Mouse (Mus musculus): ENCODE measurements around the gene Dennd1a. TPM values are rescaled to one million over a fixed set of nuclear protein-coding genes. Genes with fewer than 3 reads are reported as not detected.

Dennd1a gene
- total RNA-seq, 2 experiments from 2014 or later: 31.9 to 32.1 TPM

DNA sequence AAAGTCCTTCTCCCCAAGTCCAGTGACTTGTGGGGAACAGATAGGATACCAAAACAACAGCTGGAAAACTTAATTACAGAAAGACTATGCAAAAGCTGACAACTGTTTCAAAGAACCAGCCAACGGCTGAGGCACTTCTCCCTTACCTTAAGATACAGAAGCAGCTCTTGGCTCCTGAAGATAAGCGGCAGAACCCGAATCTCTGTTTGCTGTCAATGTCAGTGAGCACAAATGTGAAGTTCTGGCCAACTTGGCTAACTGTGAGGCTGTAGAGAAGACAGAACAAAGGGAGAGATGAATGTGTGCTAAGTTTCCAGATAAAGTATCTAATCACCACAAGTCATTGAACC is 160.8 kb downstream of the Dennd1a start:
- ATAC-seq (ENCODE audit: poor library complexity, severe bottlenecking): peak; percentile 40; the same call in 1 of the 2 replicates

DNA sequence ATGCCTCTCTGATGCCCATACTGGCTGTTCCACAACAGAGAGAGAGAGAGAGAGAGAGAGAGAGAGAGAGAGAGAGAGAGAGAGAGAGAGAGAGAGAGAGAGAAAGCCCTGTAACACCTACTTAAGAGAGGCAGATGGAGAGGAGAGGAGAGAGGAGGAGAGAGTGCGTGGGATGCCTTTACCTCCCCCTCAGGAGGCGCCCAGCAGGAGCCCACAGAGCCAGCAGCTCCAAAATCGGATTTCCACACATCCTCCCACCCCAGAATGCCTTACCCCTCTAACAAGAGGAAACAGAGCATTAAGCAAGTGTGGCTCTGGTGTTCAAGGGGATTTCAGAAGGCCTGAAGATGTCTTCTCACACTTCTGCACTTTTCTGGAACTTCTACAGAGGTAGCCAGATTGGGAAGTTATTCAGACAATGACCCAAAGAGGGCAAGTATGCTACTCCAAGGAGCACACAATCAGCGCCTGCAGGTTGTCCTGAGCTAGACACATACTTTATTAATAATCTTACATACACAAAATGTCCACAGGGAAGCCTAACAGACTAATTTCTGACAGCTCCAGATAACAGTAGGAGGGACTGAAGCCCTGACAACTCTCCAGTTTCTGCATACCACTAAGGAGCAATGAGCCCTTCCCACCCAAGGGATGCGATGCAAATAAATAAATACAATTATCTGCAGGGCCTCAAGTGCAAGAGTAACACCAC is 161.4 kb downstream of the Dennd1a start:
- 0 out of 2 replicates have a peak, but pooled peaks have one; percentile 33 for ATAC-seq (ENCODE audit: poor library complexity, severe bottlenecking)

DNA sequence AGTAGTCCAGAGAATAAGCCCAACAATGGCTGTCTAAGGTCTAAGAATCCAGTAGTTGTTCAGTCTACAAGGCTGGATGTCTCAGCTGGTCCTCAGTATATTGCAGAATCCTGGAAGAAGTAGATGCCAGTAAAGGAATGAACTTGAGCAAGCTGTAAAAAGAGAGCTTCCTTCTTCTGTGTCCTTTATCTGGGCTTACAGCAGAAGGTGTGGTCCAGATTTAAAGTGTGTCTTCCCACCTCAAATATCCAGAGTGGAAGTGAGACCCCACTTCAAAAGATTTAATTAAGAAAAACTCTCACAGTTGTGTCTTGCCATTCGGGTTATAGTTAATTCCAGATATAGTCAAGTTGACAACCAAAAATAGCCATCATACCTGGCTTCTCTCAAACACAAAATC is 162.5 kb downstream of the Dennd1a start:
- ATAC-seq (ENCODE audit: poor library complexity, severe bottlenecking): no peak

DNA sequence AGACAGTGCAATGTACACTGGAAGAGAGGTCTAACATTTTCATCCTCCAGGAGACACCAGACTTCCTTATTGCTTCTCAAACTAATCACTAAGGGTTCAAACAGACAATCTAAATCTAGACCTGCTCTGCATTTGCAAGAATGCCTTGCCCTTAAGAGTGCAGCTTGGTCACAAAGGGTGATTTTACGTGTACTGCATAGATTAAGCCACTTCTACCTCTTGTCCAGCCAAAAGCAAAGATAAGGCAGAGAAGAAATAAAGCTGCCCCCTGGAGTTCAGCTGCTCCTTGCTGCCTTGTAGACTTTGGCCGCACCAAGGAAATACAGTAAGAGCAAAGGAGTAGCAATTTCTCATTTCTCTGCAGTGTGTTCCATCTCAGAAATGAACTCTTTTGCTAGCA is 172.2 kb downstream of the Dennd1a start:
- no peak for ATAC-seq (ENCODE audit: poor library complexity, severe bottlenecking)

DNA sequence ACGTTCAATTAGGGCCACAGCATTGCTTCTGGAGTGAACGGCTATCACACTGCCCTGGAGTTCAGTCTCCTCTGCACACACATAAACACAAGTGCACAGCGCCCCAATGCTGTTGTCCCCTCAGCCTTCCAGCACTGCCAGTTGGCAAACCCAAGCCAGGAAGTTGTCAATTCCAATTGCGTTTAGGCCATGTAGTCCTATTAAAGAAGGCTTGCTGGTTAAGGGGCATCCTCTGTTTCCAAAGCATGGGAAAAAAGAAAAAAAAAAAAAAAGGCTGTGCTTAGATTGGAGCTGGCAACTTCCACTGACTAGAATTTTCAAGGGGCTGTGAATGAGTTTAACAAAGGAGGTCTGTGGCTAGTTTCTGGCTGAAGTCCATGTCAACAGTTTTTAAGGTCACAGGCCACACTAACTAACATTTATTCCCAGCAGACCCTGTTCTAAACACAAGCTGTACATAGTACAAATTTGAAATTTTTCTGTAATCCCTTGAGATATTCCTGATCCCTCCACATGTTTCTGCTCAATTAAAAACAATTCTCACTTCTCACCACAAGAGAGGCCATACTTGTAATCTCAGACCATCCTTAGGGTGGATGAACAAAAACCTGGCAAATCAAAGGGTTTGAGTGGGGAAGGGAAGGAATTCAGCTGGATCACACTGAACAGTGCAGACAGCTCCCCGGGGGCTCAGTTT is 175.4 kb downstream of the Dennd1a start:
- ATAC-seq (ENCODE audit: poor library complexity, severe bottlenecking): no peak

DNA sequence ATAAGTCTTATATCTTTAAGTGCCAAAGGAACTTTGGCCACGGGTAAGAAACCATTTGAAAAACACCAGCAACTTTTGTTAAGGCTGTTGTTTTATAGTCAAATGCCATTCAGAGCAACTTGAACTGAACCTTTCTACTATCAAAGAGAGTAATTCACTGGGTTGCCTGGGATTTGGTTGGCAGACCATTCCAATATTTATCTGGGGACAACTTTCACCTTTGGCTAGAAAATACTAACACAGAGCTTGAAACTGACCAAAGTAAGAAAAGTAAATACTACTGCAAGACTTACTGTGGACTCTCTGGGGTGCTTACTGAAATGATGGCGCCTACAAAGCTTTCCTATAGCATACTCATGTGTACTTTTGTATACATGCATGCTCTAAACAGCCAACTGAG is 178.6 kb downstream of the Dennd1a start:
- ATAC-seq (ENCODE audit: poor library complexity, severe bottlenecking): no peak

DNA sequence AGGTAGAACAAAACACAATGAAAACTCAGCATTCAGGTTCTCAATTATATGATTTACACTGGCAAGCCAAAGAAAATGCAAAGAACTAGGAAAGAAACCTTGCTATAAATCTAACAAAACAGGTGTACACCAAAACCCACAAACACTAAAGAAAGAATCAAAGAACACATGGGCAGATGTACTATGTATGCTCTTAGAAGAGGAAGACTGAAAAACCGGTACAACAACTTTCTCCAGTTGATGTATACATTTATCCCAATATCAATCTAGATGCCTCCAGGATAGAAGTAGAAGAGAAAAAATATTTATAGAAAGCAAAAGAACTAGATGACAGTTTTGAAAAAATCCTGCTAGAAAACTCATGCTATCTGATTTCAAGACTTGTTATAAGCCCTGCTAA is 184.5 kb downstream of the Dennd1a start:
- no peak for ATAC-seq (ENCODE audit: poor library complexity, severe bottlenecking)

DNA sequence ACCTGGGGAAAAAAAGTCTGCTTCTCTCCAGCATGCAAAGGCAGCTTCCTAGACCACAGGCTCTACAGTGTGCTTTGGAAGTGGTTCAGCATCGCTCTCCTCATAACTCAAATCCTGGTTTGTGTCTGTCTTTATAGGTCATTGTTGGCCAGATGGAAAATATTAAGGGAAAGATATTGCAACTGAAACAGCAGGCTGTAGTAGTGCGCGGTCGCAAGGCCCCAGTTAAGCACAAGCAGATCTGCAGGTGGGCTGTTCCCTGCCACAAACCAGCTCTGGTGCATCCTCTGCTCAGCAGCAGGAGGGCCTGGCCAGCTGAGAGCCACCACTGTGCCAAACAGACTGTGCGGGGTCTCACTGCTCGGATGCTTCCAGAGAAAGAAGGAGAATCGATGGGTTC is 186.9 kb downstream of the Dennd1a start:
- ATAC-seq (ENCODE audit: poor library complexity, severe bottlenecking): no peak

DNA sequence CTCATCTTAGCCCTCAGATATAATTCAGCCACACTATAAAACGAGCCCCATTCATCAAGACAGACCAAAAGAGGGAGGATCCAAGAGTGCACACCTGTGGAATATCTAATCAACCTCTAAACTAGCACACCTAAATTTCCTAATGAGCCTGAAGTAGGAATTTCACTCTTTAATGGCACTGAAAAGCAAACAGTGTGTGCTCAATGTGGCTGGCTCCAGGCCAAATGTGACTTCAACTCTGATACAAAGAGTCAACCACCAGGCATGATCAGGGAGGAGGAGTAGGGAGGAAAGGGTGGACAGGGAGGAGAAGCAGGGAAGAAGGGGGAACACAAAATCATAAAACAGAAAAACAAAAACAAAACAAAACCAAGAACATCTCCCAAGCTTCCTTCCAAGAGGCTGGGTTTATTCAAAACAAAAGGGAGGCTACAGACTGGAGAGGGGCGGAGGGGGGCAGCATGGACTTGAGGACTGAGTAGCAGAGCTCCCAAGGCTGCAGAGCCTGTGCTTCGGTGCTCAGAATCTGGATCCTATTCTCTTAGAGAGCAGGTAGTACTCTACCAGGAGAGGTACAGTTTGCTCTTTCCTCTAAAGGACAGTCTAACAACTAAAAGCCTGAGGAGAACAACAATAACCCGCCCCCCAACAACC is 187.9 kb downstream of the Dennd1a start:
- ATAC-seq (ENCODE audit: poor library complexity, severe bottlenecking): no peak

DNA sequence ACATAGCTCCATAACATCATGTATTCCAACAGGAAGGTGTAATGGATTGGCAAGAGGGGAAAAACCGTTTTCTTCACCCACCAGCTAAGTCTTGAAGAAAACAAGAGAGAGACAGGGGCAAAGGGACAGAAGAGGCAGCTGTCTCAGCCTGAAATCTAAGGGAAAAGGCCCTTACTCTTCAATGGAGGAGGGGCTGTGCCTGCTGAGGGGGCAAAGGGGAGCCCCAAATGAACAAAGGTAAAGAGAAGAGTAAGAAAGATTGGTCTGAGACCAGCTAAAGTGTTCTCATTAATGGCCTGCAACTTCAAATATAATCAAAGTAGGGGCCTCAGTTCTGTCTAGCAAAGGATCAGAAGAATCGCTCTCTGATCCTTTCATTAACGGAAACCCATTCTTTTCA is 189.7 kb downstream of the Dennd1a start:
- no peak for ATAC-seq (ENCODE audit: poor library complexity, severe bottlenecking)

DNA sequence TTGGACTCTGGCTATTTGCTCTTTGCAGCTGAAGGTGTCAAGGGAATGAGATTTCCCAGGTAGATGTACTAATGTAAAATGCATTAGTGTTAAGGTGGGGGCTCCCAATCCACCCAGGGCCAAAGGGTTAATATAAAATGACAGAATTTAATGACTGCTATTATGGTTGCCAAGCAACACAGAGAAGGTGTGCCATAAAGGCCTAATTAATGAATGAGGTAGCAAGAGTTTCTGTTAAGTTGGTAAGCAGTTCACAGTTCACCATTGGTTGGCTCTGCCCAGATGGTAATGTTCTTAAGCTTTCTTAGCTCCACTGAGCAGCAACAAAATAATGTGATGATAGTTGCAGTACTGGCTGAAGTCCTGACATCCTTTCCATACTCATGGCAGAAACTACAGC is 190.9 kb downstream of the Dennd1a start:
- ATAC-seq (ENCODE audit: poor library complexity, severe bottlenecking): no peak

DNA sequence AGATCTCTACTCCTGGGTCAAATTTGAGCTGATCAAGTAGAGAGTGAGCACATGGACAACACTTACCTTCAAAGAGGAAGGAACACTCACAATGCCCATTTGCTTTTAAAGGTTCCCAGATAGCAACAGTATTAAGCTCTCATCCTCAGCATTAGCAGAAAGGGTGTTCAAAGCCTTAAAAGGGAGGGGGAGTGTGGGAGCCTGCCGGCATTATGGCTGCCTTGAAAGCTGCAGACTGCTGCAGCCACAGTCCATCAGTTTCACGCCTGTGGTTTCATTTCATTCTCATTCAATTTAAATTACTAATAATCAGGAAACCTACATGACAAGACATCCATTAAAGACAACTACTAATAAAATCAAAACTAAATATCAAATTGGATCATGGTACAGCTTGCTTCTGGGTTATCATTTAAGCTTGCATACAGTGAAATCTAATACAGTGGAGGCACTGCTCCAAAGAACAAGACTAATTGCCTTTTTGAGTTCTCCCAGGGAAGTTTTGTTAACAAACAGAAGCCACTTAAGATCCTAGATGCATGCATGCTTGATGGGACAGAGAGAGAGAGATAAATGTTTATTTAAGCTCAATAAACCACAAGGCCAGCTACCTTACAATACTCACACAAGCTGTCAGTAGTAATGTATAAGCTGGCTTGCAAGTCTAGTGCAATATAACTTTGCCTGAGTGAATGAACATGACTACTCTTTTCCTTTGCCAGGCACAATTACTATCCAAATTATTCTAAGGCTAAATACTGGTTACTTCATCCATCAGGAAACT is 192.6 kb downstream of the Dennd1a start:
- no peak for ATAC-seq (ENCODE audit: poor library complexity, severe bottlenecking)

DNA sequence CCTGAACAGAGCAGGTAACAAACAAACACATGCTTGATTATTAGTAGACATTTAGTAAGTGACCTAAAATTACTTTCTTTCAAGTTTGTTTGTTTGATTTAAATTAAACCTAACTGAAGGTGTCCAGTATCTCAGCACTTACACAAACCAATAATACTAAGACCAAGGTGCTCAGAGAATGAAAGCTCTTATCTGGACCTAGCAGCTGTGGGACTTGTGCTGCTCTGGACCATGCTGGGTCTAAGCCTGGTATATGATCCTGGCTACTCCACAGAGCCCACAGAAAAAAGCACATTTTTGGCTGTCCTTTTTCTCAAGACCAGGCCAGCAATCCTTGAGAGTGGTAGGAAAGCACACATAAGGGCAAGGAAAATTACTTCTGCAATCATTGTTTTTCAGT is 193.2 kb downstream of the Dennd1a start:
- ATAC-seq (ENCODE audit: poor library complexity, severe bottlenecking): no peak

DNA sequence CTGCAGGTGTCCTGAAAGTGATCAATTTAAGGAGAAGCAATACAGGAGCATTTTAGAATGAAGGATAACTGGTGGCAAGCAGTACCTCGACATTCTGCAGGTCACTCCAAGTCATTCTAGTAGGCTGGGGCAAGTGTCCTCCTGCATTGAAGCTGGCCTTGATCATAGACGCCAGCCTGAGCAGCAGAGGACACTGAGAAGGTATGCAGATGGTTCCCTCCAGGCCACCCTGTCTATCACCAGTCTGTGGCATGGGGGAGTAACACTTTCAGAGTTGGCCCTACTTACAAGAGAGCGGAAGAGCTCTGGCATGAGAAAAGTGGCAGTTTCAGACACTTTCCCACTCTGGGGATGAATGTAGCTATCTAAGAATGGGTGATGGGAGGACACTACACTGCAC is 193.9 kb downstream of the Dennd1a start:
- no peak for ATAC-seq (ENCODE audit: poor library complexity, severe bottlenecking)

DNA sequence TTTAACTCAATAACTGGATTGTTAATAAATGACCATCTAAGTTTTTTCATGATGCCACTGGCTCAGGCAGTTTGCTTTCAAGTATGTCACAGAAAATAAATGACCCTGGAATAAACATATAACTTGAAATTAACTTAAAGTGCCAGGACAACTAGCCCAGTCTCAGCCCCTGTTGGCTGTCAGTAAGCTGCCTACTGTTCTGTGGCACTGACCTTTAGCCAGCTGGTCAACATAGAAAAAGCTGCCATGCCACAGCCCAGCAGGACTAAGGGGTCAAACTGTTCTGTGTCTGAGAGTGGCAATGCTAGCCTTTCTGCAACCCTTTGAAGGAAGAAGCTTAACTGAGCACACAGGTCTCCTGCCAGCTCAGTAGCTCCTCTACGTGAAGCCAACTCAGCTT is 198.8 kb downstream of the Dennd1a start:
- no peak for ATAC-seq (ENCODE audit: poor library complexity, severe bottlenecking)

DNA sequence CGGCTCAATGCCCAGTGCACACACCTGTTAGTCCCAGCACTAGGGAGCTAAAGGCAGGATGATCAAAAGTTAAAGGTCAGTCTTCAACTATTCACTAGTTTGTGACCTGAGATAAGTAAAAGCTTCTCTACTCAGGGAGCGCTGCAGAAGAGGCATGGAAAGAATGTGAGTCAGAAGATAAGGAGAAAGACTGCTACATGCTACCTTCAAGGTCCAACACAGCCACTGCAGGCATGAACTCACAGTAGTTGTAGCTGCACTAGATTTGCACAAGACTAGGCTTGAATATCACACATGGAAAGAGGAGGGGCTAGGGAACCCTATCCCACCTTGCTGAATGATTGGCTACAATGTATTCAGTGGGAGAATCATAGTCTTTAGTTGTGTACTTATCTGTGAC is 202.1 kb downstream of the Dennd1a start:
- no peak for ATAC-seq (ENCODE audit: poor library complexity, severe bottlenecking)

DNA sequence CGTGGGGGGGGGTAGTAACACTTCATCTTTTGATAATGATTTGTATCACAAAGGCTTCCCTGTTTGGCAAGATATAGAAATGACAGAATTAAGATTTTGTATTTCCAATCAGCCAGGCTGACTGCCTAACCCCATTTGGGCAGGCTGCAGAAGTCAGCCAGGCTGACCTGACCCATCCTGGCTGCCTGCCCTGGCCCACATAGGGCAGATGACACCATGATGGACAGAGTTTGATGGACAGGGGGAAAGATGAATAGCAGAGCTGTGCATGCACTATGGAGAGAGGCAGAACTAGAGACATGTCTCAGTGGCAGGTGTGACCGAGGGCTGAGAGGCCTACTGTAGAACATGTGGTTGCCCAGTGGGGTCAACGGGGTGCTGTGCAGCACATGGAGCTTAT is 203.9 kb downstream of the Dennd1a start:
- ATAC-seq (ENCODE audit: poor library complexity, severe bottlenecking): no peak

DNA sequence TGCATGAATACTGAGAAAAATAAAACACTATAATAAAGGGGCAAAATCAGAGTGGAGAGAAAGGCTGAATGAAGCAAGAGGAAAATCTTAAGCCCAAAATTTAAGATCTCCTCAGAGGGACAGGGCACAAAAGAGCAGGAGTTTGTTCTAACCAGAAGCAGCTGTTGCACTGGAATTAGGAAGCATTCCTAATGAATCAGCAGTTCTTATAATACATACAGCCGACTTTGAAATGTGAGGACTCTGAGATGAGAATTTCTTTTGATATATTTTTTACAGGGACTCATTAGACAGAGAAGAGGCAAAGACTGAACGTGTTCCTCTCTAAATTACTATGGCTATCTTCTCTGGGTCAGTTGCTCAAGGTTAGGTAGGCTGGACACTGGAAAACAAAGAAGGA is 212.7 kb downstream of the Dennd1a start:
- no peak for ATAC-seq (ENCODE audit: poor library complexity, severe bottlenecking)

DNA sequence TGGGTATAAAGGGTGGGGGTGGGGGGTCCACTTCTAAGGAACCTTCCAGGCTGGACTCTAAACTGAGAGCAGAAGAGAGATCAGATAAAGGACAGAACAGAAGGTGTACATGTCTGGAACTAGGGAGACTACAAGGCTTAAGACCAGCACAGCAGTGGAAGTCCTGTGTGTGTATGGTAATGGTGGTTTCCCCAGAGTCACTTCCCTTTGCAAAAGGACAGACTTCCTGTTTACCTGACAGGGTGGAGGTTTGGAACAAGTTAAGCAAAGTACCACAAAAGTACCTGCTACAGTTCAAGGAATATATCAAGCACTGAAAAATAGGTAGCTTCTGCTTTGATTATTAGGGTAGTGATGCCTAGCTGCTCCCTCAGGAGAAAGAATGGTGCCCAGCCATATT is 215.1 kb downstream of the Dennd1a start:
- ATAC-seq (ENCODE audit: poor library complexity, severe bottlenecking): peak; percentile 94

DNA sequence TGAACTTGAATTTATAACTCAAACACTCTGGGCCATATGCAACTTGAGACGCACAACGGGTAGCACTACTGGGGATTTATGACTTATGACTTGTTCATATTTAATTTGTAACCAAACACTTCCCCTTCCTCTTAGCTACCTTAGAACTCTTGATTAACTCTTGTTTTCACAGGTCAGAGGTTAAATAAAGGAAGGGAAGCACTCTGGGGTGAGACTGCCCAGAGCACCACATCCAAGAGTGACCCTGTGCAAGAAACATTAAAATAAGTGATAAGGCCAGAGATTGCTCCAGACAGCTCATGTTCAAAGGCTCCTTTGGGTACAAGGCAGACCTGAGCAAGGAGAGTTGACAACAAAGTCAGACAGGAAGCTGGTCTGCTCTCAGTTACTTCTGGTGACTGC is 219.0 kb downstream of the Dennd1a start:
- ATAC-seq (ENCODE audit: poor library complexity, severe bottlenecking): no peak

DNA sequence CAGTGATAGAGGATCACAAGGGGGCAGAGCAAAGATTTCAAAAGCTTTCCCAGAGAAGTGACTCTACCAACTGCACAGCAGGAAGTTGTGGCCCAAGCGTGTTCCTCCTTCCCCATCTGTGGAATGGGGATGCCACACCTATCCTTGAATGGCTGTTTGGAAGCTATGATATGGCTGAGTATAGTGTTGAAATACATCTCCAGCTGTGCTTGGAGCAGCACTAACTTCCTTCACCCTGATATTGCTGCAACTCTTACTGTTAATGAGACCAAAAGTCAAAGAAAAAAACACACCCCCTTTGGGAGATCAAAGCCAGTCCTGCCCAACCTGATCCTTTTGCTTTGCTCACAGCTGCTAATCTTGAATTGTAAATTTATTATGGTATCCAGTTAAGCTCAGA is 221.3 kb downstream of the Dennd1a start:
- peak; percentile 38; the same call in 1 of the 2 replicates for ATAC-seq (ENCODE audit: poor library complexity, severe bottlenecking)

Data from megakaryocyte, adult 5-6 weeks (primary cell).